Mouse (Mus musculus) thymus, adult 18-20 months (tissue): ENCODE results near the gene Zg16.

Experiments used
- DNase-seq, 2 experiments: peaks; one replicate each; pipeline ENCODE4 v3.0.0; 2022; ENCODE audit warnings: mixed read lengths in 2 of 2

Zg16 gene

DNA sequence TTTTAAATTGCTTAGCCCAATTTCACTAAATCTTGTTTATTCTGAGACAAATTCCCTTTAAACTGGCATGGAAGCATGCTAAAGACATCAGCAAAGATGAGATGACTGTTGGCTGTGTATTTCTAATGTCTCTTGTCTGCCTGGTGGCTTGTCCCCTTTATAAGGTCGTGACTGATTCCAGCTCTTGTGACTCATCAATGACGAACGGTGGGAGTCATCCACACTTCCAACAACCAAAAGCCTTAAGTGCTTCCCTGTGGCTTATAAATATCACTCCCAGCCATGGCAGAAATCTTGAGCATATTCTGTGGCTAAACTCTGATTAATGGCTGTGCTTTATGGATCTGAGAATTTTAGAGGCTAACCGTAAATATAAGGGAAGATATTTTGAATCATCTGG is 20.8 kb downstream of the Zg16 start:
- no peak for DNase-seq

DNA sequence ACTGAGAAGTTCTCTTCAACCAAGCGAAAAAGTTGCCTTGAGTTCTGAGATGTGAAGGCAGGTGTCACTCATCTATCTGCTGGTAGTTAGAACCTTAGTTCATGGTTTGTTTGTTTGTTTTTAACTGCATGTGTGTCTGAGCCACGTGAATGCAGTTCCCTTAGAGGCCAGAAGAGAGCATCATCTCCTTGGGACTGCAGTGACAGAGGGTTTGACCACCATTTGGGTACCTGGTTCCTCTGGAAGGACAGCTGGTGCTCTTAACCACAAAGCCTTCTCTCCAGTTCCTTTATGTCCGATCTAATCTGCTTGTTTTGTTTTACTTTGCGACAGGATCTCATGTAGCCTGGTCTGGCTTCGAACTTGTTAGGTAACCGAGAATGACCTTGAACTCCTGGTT is 21.6 kb downstream of the Zg16 start:
- DNase-seq: no peak

DNA sequence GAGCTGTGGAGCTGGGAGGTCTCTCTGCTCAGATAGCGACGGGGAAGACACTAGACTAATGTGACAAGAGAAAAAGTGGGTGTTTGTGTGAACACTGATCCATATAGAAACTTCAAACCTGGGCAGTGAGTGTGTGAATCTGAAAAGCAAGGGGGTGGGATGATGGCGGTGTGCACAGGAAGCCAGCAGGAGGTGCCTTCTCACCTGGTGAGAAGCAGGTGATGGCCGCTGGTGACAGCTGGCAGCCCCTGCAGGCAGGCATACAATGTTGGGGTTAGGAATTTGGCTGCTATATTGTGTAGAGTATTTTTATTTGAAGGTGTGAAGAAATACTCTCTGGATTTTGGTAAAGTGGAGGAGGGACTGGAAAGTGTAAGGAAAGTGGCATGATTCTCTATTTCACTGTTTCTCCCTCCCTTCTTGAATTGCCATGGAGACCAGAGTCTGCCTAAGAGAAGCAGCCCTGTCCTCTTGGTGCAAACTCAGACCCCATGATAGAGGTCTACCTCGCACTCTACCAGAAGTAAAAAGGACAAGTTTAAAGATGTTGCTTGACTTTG is 32.0 kb downstream of the Zg16 start:
- no peak for DNase-seq

DNA sequence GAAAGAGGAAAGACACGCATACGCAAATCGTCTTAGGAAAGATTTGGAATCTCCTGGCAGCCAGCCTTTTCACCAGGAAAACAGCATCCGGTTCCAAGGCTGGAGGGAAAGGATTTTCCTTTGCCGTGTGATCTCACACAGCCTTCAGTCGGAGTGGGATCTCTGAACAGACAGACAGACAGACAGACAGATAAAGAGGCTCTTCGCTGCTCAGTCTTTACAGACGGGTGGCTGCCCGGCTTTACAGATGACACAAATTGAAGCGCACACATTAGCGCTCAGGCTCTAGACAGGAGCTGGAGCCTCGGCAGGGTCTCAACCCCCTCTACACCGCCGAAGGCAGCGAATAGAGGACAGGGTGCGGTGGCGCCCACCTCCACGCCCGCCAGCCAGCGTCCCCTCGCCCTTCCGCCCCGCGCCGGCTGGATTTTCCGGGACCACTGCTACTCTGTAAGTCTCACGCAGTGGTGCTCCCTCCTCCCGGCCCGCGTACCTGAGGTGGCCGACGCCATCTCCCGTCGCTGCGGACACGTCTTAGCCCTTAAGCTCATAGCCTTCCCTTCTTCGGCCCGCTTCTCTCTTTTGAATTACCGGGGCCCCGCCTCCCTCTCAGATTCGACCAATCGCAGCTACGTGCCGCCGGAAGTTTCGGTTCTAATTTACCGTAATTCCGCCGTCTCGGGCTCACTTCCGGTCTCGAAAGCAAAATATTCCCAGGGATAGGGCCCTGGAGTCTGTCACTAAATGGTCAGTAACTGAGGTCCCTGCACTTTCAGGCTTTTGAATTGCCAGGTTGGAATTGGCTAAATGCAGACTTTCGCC is 45.1 kb downstream of the Zg16 start, which contains the start of gene Kif22:
Kif22 (minus strand) TSS at position 621 of the 822 bp plus-strand sequence.
- DNase-seq: peak; percentile 72 to 82

DNA sequence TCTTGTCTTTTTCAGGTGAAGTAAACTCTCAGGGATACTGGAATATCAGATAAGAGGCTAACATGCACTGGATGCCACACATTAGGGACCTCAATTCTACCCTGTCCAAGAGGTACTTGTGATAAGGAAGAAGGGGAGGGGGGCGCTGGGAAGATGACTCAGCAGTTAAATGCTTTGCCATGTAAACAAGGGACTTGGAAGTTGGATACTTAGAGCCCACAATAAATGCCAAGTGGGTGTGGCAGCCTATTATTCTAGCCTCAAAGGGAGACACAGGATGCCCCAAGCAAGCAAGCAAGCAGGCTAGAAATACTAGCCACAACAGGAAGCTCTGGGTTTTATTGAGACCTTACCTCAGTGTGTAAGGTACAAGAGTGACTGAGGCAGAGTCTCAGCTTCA is 55.9 kb downstream of the Zg16 start:
- no peak for DNase-seq

DNA sequence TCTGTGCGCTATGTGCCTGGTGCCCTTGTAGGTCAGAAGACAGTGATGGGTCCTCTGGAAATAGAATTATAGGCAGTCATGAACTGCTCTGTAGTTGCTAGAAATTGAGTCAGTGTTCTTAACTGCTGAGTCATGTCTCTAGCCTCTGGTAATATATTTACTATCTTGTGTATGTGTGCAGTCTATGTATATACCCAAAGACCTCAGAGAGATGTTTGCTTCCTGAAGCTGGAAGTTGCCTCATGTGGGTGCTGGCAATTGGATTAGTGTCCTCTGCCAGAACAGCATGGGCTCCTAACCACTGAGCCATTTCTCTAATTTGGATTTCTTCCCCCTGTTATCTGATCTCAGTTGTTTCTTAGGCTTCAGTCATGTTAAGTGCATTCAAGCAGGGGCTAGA is 57.0 kb downstream of the Zg16 start:
- DNase-seq: no peak

DNA sequence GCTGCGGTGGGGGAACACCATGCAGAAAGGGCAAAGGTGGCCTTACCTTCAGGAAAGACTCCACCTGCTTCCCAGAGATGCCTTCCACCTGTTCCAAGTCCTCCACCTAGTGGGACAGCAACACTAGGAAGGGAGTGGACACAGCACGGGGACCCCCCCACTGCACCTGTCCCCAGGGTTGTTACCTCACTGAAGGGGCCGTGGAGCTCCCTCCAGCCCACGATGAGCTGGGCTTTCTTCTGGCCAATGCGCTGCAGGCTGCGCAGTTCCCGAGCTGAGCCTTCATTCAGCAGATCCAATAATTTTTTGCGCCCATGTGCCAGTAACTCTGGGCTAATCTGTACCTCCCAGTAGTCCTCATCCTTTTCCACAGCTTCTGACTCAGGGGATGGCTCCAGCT is 59.2 kb downstream of the Zg16 start:
- DNase-seq: no peak

DNA sequence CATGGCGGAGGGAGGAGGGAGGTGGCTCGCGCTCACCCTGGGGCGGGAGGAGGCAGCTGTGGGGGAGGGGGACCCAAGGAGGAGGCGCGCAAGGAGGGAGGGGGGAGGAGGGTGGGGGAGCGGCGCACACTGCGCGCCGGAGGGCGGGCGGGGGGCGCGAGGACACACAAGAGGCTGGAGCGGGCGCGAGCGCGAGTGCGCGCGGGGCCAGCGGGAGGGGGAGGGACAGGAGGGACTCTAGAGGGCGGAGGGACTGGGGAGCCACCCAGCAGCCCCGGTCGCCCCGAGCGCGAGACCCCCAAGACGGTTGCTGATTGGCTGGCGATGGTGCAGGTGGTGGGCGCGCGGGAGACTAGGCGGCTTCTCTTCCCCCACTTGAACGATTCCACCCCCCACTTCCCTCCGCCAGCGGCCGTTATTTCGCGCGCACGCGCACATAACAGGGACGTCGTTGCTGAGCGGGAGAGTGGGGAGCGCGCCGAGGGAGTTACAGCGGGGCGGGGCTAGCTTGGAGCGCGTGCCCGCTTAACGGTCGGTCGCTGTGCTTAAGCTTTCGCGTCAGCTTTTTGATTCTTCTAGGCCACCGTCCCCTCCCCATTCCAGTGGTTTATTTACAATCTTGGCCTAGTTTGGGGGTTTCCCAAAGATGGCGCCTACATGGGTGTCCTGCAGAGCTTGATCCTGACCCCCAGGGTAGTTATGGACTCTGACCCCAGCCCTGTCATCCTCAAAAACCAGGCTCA is 60.0 kb downstream of the Zg16 start, which contains the start of gene Maz:
Maz (minus strand) TSS at position 54 of the 743 bp plus-strand sequence.
- peak; percentile 100 for DNase-seq

DNA sequence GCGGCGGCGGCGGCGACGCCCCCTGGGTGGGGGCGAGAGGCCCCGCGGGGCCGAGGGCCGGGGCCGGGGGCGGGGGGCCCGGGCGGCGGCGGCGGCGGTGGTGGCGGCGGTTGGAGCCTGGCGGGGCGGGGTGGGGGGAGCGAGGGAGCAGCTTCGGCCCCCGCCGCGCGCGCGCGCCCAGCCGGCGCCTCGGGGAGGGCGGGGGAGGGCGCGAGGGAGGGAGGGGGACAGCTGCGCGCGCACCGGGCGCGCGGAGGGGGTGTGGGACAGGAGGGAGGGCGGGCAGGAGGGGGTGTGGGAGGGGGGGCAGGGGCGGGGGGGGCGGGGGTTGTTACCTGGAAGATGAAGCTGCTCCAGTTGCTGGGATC is 60.5 kb downstream of the Zg16 start:
- peak in 1 of 2 experiments; percentile 66 for DNase-seq

DNA sequence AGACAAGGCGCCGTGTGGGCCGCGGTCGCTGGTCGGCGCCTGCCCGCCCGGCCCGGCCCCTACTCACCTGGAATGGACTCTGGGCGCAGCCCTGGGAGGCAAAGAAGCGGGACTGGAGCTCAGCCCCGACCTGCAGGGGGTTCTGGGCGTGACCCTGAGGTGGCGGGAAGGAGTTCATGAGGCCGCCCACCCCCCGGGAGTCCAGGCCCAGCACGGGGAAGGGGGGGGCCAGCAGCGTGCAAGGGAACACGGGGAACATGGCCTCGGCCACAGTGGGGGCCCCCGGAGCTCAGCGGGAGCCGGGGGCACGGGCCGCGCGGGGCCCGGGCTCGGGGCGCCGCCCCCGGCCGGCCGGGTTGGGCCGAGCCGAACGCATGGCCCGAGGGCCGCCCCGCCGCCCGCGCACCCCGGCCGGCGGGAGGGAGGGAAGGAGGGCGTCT is 60.9 kb downstream of the Zg16 start:
- peak; percentile 68 to 77 for DNase-seq

DNA sequence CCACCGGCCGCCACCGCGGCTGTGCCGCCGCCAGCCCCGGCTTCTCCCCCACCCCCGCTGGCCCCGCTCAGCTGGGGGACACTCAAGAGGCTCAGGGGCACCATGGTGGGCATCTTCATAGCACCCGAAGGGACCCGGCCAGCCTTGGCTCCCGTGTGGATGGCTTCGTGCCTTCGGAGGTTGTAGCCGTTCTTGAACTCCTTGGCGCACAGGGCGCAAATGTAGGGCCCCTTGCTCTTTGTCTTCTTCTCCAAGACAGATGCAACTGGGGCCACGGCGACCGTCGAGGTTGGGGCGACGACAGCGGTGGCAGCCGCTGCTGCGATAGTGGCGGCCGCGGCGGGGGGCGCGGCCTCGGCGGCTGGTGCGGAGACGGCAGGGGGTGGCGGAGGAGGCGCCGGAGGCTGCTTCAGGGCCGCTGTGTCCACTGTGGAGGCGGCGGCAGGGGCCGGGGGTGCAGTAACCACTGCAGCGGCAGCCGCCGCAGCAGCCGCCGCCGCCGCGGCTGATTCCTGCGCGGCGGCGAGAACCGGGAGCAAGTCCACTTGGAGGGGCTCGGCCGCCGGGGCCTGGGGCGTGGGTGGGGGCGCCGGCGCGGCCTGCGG is 61.5 kb downstream of the Zg16 start:
- DNase-seq: no peak

DNA sequence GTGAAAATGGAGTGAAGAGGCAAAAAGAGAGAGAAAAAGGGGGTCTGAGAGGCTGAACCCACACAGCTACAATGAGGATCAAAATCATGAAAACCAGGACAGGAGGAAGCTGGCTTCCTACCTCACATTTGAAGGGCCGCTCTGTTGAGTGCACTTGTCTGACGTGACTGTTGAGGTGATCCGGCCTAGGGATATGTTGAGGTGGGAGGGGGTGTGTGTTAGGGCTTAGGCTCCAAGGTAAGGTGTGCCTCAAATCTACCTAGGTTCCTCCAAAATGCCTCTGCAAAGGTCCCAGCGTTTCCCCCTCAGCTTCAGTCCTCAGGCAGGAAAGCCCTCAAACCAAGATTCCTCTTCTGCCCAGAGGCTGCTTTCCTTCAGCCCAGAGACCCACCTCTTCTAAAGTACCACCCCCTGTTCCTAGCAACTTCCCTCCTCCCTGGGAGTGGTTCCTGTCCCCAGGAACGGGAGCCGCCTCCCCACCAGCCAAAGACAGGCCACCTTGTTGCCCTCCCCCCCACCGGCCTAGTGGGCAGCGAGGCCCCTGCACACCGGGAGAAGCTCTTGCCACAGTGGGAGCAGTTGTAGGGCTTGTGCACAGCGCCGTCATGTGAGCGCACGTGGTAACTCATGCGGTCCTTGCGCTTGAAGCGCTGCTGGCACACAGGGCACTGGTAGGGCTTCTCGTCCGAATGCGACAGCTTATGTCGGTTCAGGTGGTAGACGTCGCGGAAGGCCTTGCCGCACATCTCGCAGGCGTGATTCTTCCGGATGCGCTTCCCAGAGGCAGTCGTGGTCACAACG is 62.2 kb downstream of the Zg16 start:
- DNase-seq: peak; percentile 81 to 87

DNA sequence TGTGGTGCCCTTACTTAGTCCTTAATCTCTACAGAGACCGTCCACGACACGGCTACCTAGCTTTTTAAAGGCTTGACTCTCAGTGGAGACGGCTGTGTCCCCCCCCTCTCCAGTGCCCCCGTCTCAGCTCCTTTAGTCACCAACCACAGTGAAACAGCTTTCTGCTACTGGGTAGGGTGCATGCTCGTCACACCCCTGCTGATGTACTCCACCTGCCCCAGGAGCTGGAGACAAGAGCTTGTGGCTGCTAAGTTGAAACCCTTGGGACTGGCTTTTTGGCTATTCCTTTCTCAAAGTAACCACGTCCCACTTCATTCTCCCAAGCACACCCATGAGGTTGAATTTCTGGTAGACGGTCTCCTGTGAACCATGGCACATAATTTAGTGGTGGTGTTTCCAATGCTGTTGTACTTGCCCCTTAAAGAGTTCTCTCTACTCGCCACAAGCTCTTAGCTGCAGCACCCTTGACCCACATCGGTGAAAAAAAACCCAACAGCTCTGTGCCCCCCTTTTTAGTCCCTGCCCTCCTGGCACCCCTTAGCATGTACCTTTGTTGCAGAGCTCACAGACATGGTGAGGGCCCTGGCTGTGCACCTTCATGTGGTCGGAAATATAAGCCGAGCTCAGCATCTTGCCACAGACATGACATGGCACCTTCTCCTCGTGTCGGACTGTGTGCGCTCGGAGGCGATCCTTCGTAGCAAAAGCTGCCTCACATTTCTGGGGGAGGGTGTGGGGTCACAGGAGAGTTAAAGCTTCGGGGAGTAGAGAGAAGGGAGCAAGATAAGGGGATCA is 63.0 kb downstream of the Zg16 start:
- DNase-seq: peak in 1 of 2 experiments; percentile 79

DNA sequence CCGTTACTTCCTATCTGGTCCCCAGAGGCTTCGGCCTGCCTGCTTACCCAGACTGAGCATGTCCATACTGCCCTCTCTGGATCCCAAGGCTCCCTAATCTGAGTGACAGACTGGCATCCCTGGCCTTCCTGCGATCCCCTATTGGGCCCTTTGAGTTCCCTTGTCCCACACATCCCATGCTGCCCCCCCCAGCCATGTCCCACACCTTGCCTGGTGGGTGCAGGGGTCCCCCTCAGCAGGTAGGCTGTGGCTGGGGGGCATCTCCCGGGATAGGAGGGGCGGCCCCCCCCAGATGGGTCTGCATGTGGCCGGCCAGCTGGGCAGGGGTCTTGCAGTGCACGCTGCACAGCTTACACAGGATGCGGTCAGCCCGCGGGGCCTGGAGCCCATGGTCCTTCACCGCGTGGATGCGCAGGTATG is 63.8 kb downstream of the Zg16 start:
- DNase-seq: peak in 1 of 2 experiments; percentile 52

DNA sequence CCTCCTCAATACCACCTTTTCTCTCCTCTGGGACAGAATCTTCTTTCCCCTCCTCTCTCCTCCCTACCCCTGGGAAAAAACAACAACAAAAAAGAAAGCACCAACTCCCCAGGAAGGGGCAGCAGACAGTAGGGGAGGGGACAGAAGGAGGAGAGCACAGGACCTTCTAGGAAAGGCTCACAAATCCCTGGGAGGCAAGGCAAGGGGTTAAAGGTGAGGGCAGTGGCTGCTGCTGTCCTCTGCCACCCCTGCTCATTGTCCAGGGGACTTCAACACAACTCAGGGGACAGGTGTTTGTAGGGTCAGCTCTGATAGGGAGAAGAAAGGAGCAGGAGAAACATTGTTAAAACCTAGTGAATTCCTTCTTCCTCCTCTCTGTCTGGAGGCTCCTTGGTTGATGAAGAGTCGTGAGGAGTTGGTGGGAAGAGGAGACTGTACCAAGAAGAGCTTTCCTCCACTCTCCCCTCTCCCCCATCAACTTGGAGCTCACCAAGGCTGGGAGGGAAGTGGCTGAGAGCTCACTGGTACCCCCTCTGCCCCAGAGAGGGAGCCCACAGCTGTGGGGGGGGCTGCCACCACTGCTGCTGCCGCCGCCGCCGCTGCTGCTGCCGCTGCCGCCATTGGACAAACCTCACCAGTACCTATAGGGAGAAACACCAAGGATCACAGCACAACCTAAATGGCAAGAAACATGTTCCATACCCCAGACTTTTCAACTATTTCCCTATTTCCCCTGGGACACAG is 64.4 kb downstream of the Zg16 start:
- DNase-seq: no peak

DNA sequence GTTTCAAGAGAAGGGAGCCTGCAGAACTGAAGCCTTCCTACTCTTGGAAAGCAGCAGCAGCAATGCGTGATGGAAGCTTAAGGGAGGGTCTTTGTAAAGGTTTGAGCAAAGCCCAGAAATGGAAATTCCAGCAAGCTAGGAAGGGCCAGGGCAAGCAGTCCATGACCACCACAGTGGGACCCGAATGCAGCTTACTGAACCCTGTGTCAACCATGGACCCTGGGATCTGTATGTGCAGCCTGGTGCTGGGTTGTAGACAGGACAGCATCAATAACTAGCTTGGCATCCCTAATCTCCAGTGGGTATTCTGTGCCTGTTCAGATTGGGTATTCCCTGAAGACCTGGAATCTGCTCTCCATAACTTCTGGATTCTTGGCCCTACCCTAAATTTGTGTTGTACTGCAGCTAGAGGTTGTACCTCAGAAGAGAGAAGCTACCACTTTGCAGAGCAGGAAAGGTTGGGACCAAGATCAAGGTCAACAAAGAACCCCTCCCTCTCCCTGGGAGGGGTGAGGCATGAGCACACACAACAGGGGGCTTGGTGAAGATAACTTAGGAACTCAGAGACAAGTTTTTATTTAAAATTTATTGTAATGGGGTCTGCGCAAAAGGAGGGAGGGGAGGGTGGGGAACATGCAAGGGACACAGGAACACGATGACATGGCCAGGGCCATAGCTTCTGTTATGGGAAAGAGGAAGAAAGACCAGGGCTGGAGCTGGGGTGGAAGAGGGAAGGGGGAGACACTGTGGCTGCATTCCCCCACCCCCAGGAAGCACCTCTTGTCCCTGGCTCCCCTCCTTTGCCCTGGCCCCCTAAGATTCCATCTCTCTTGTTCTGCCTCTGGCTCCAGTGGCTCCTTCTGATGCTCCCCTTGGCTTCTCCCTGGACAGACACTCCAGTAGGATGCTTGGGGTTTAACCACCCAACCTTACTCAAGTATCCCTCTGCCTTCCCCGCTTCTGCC is 65.3 kb downstream of the Zg16 start:
- no peak for DNase-seq

DNA sequence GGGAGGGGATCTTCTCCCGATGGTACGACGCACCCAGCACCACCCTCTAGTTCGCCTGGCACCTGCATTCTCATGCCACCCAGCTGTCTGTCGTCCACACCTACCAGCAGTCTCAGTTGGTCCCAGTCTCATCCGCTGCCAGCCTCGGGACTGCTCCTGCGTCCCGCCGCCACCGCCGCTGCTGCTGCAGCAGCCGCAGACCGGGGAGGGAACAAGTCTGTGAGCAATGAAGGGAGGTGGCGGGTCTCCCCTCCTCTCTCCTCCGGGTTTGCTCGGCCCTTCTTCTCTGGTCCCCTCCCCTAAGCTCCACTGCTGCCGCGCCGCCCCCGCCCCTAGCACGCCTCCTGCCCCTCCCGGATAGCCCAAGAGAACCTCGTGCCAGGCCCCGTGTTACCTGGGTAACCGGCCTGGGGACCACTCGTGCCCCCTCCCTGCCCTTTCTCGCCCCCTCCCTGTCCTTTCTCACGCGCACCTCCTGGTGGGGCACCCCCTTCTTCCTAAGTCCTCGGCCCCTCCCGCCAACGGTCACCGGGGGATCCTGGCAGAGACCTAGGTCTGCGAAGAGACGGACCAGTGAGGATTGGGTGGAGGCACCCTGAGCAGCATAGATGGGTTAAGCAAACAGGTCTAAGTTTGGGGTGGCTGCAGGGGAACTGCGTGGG is 66.1 kb downstream of the Zg16 start, which contains the start of the genes Gm42742 and Prrt2:
Gm42742 (minus strand) TSS at position 197 of the 662 bp plus-strand sequence.
Prrt2 (minus strand) TSS at position 311 of the 662 bp plus-strand sequence.
- DNase-seq: peak; percentile 67 to 71

DNA sequence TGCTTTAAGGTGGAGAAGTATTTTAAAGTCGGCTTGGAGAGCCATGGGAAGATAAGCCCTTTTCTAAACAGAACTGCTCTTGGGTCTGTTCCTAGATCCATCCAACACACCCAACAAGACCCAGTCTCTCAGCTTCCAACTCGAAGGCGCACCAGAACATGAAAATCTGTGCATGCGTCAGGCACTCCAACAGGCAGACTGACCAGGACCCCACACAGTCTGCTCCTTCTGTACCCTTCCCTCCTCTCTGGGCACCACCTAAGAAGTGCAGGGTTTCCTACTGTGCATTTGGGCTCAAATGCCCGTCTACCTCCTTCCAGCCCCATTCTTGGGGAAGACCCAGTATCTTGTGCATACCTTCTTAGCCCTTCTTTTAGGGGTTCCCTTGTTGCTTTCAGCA is 66.6 kb downstream of the Zg16 start:
- DNase-seq: no peak

DNA sequence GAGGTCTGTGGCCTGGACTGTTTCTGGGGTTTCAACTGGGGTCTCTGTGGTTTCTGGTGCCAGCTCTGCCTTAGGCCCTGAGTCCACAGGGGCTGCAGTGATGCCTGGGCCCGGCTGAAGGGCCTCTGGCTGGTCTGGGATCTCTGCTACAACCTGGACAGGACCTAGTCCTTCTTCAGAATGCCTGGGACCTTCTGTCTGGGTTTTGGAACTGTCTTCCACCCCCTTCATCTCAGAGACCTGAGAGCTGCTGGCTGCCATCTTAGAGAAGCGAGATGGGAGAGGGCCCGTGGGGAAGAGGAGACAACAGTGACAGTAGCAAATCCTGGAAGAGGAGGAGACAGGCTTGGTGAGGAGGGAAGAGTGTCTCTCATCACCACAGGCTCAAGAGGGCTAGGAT is 67.1 kb downstream of the Zg16 start:
- no peak for DNase-seq
